Mouse (Mus musculus): ENCODE data around the gene Myo16. TPM values are rescaled to one million over a fixed set of nuclear protein-coding genes. Genes with fewer than 3 reads are reported as not detected.

The Myo16 gene
- total RNA-seq, 1 experiment from 2014 or later, result not detected

DNA sequence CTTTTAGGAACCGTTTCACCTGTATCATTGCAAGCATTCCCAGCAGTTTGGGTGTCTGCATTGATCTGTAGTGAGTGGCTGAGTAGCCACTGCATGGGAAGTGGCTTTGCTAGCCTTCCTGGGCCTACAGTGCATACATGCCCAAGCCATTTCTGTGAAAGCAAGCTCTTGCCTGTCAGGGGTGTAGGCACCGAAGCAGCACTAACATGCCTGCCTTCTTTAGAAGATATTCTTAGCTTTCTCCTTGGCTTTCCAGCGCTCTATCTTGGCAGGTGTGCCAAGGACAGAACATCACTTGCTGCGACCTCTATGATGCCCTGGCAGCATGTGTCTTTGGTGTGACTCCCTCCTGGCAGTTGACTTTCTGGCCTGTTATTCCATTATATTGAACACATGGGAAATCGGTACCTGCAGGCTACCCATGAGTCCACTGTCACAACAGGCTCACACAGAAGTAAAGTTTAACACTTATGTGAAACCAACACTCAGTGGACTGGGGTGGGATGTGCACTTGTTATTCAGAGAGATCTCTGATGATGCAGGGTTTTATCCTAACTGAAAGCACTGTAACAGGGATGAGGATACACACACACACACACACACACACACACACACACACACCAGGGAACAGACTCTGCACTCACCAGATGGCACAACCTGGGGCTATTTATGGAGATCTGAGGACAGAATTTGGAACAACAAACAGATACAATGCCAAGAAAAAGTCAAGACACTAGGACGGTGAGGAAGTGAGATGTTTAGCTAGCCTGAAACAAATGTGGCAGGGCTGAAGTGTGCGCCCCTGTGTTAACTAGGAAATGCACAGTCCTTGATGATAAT, 21.4 kb downstream of the Myo16 start:
- no peak for ATAC-seq (replicated peaks; ENCODE audit: low read depth, poor library complexity, severe bottlenecking)

GRCm38 (mm10) chr8:10175976-10176375, 22.3 kb downstream of the Myo16 start:
- no peak for ATAC-seq (replicated peaks; ENCODE audit: low read depth, poor library complexity, severe bottlenecking)

DNA sequence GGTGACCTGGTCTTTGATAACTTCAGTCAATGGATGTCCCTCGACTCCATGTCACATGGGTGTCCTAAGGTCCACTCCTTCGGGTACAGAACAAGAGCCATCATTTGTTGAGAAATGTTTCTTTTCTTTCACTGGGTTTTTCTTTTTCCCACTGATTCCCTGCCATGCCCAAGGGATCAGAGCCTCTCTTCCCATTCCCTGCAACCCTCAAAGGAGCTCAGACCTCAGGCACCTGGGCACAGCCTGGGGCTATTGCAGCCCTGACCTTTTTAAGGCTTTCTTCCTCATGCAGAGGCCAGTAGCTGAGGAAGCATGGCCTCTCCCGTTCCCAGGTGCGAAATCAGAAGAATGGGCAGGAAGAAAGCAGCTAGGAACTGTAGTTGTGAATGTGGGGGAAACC, 23.4 kb downstream of the Myo16 start:
- no peak for ATAC-seq (replicated peaks; ENCODE audit: low read depth, poor library complexity, severe bottlenecking)

- no peak for ATAC-seq (replicated peaks; ENCODE audit: low read depth, poor library complexity, severe bottlenecking)
Observed at GRCm38 (mm10) chr8:10178986-10179385, 25.3 kb downstream of the Myo16 start.

GRCm38 (mm10) chr8:10190607-10191006, 36.9 kb downstream of the Myo16 start:
- no peak for ATAC-seq (replicated peaks; ENCODE audit: low read depth, poor library complexity, severe bottlenecking)

DNA sequence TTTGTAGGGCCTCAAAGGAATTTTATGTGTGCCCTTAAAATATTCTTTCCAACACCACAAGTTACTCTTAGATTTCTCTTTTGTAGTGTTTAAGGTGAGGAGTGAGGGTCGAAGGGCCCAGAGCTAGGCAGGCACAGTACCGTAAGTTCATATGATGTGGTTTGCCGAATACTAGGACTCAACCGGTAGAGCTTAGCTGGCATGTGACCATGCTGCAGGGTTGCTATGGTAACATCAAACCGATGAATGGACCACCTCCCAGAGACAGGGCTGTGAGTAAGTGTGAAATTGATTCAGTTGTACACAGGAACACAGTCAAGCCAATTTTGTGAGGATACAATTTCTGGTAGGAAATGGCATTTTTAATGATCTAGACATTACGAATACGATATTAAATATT, 44.5 kb downstream of the Myo16 start:
- ATAC-seq (replicated peaks; ENCODE audit: low read depth, poor library complexity, severe bottlenecking), result no peak

- ATAC-seq (replicated peaks; ENCODE audit: low read depth, poor library complexity, severe bottlenecking), result no peak
Observed at GRCm38 (mm10) chr8:10199301-10199700, 45.6 kb downstream of the Myo16 start.

DNA sequence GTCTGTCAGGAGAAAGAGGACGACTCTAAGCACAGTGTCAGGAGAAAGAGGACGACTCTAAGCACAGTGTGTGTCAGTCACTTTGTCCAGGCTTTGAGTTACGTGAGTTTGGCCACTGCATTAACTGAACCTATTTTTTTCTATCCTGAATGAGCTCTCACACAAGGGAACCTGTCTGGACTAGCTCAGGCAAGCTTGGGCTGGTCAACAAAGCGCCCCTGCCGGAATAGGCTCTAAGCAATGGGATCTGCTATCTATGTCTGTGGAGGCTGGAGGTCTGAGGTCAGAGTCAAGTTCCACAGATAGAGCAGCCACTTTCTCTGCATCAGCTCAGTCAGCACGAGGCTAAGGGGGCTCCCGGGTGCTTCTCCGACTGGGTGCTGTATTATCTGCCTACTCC, 46.3 kb downstream of the Myo16 start:
- ATAC-seq (replicated peaks; ENCODE audit: low read depth, poor library complexity, severe bottlenecking), result no peak

DNA sequence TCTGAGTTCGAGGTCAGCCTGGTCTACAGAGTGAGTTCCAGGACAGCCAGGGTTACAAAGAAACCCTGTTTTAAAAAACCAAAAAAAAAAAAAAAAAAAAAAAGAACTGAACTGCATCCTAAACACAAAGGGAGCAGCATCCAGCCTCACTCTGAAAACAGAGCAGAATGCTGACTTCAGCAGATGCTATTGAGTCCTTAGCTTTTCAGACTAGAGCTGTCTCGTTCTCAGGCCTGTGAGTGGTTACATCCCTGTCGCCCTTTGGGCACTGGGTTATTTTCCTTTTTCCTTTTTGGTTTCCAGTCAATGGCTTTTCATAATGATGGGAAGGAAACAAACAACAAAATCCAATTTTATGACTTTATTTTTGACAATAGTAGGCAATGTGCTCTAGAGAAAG, 61.3 kb downstream of the Myo16 start:
- no peak for ATAC-seq (replicated peaks; ENCODE audit: low read depth, poor library complexity, severe bottlenecking)

GRCm38 (mm10) chr8:10219761-10220276, 66.1 kb downstream of the Myo16 start:
- no peak for ATAC-seq (replicated peaks; ENCODE audit: low read depth, poor library complexity, severe bottlenecking)

GRCm38 (mm10) chr8:10222770-10223169, 69.1 kb downstream of the Myo16 start:
- no peak for ATAC-seq (replicated peaks; ENCODE audit: low read depth, poor library complexity, severe bottlenecking)

- no peak for ATAC-seq (replicated peaks; ENCODE audit: low read depth, poor library complexity, severe bottlenecking)
Observed at GRCm38 (mm10) chr8:10223528-10224194, 70.0 kb downstream of the Myo16 start.

DNA sequence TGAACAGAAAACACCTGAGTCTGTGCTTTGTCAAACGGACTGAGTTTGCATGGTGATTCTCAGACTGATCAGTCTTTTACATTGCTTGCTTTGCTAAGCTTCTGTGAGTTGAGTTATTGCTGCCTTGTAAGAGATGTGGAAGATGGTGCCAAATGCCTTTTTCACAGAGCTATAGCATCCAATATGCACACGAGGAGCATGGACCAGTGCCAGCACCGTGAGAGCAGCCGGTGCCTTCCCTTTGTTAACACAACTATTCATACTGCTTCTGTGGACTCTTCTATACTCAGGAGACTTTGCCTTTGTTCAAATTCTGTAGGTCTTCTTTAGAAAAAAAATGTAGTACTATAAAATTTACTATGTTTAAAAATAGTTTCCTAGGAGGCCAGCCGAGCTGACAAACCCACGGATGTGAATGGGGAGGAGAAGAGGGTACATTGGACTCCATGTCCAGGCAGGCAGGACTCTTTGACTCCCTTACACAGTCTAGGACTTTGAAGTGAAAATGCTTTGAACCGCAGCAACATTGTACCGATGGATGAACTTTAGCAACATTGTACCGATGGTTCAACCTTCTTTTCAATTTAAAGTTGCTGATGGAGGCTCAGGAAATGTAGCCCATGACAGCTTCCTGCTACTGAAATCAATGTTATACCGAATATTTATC, 70.7 kb downstream of the Myo16 start:
- ATAC-seq (replicated peaks; ENCODE audit: low read depth, poor library complexity, severe bottlenecking), result no peak

DNA sequence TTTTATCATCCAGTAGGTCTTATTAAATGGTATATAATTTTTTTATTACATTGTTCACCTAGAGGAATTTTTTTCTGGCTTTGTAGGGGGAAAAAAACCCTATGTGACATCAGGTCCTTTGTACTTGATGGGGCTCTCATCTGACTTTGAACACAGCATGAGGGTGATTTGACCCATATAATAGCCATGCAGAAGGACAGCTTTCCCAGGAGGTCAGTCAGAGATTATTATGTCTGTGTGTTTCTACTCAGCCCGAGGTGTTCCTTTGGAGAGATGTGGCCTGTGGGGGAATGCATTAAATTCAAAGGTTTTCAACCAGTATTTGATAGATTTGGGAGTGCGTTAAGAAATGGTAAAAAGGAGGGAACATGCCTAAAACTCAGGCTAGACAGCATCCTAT, 71.3 kb downstream of the Myo16 start:
- no peak for ATAC-seq (replicated peaks; ENCODE audit: low read depth, poor library complexity, severe bottlenecking)

GRCm38 (mm10) chr8:10230746-10231369, 77.1 kb downstream of the Myo16 start:
- peak; percentile 95 for ATAC-seq (replicated peaks; ENCODE audit: low read depth, poor library complexity, severe bottlenecking)

DNA sequence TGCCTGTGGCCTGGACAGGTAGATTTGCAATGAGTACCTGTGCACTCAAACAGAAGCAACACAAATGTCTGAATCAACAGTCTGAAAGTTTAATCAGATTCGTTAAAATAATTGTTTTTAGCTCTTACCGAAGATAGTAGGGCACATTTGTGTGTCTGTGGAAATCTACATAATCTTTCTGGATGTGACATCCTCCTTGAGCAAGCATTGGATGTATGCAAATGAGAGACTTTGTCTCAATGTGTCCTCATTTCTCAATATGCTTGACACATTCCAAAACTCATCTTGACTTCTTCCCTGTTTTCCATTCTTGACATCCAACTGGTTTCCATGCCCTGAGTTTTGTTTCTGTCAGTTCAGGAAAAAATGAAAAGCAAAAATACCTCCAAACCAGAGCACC, 80.8 kb downstream of the Myo16 start:
- no peak for ATAC-seq (replicated peaks; ENCODE audit: low read depth, poor library complexity, severe bottlenecking)

DNA sequence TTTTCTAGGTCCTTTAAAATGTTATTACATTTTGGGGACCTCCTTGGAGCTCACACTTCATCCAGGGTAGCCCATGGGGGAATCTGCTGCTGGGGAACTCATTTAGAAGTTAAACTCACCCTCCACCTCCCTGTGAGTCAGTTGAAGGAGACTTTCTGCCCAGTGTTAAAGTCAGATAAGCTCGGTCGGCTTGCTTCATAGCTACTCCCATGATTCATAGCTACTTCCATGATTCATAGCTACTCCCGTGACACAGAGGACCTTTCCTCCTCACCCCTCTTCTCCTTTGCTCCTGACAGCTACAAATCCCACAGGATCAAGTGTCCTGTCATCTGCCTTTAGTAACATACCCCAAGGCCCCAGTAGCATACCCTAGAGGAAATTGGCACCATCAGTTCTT, 89.6 kb downstream of the Myo16 start:
- ATAC-seq (replicated peaks; ENCODE audit: low read depth, poor library complexity, severe bottlenecking), result no peak

DNA sequence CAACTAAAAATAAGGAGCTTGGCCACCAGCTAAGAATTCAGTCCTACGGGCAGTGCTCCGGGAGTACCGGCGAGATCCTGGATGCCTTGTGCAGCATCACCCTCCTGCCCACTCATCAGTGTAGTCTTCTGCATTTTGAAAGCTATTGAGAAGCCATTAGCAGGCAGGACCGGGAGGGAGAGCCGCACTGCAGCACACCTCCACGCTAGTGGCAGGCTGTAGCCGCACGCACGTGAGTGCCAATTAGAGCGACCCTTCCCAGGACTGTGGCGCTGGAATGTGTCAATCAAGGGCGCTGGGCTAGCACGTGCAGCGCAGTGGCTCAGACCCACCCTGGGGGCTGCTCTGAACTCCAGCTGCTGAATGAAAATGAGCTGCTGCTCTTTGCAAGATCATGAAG, 95.4 kb downstream of the Myo16 start:
- ATAC-seq (replicated peaks; ENCODE audit: low read depth, poor library complexity, severe bottlenecking), result 0 out of 2 replicates have a peak, but pooled peaks have one; percentile 8

- no peak for ATAC-seq (replicated peaks; ENCODE audit: low read depth, poor library complexity, severe bottlenecking)
Observed at GRCm38 (mm10) chr8:10255741-10256140, 102.0 kb downstream of the Myo16 start.

DNA sequence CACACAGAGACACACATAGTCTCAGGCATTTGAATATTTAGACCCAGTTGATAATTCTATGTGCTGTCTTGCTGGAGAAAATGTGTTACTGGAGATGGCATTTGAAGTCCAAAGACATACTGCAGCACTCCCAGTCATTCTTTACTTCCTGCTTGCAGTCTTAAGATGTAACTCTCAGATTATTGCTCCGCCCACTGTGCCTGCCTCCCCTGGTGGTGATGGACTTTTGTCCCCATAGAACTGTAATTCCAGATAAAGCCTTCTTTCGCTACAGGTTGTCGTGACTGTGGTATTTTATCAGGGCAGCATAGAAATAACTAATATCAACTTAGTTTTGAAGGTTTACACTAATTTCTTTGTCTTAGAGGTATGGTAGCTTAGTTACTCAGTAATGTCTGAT, 102.9 kb downstream of the Myo16 start:
- ATAC-seq (replicated peaks; ENCODE audit: low read depth, poor library complexity, severe bottlenecking), result no peak
